Mouse (Mus musculus) gastrocnemius, postnatal 10 days (tissue): ENCODE data around the gene Wdr46. TPM values are rescaled to one million over a fixed set of nuclear protein-coding genes. Genes with fewer than 3 reads are reported as not detected.

Experiments used
- DNase-seq: peaks from one replicate; pipeline ENCODE4 v3.0.0; 2021; ENCODE audit warnings: mixed read lengths
- total RNA-seq, 2 experiments: library from RNA; stranded (reverse); gene quantifications; 2 replicates each; pipeline ENCODE4 v1.2.3; 2021

Gene Wdr46
- total RNA-seq, 2 experiments from 2014 or later, result 15.7 TPM

GRCm38 (mm10) chr17:33911052-33911812 lies 29.2 kb upstream of the Wdr46 start:
- DNase-seq, result no peak

GRCm38 (mm10) chr17:33911813-33912414 lies 28.5 kb upstream of the Wdr46 start:
- DNase-seq, result no peak

GRCm38 (mm10) chr17:33913264-33913663 lies 27.2 kb upstream of the Wdr46 start:
- DNase-seq, result no peak

- DNase-seq, result no peak
Measured at GRCm38 (mm10) chr17:33913905-33914304, 26.6 kb upstream of the Wdr46 start.

GRCm38 (mm10) chr17:33914969-33915391 lies 25.5 kb upstream of the Wdr46 start:
- DNase-seq, result no peak

GRCm38 (mm10) chr17:33915671-33916250 lies 24.7 kb upstream of the Wdr46 start, which contains the start of the genes Tapbp and Zbtb22:
TSS of gene Tapbp (plus strand) at chr17:33915899.
TSS of gene Zbtb22 (plus strand) at chr17:33915904.
- peak; percentile 91 for DNase-seq

GRCm38 (mm10) chr17:33916294-33916693 lies 24.2 kb upstream of the Wdr46 start:
- DNase-seq, result no peak

GRCm38 (mm10) chr17:33916847-33917655 lies 23.4 kb upstream of the Wdr46 start:
- no peak for DNase-seq

GRCm38 (mm10) chr17:33917656-33918292 lies 22.7 kb upstream of the Wdr46 start:
- no peak for DNase-seq

GRCm38 (mm10) chr17:33918293-33919203 lies 21.9 kb upstream of the Wdr46 start:
- DNase-seq, result no peak

- DNase-seq, result peak; percentile 55
Measured at GRCm38 (mm10) chr17:33919351-33920281, 20.8 kb upstream of the Wdr46 start.

- peak; percentile 84 for DNase-seq
Measured at GRCm38 (mm10) chr17:33920282-33921097, 20.0 kb upstream of the Wdr46 start.

GRCm38 (mm10) chr17:33921361-33921760 lies 19.1 kb upstream of the Wdr46 start:
- DNase-seq, result no peak

- peak; percentile 43 for DNase-seq
Measured at GRCm38 (mm10) chr17:33924577-33925283, 15.7 kb upstream of the Wdr46 start.

- no peak for DNase-seq
Measured at GRCm38 (mm10) chr17:33925406-33926116, 14.9 kb upstream of the Wdr46 start.

GRCm38 (mm10) chr17:33926207-33926932 lies 14.1 kb upstream of the Wdr46 start:
- no peak for DNase-seq
